Mouse (Mus musculus) layer of hippocampus, adult 18-20 months (tissue): Measurements from ENCODE around the gene Chmp2a. TPM values are rescaled to one million over a fixed set of nuclear protein-coding genes. Genes with fewer than 3 reads are reported as not detected.

Experiments used
- DNase-seq, 2 experiments: peaks; one replicate each; pipeline ENCODE4 v3.0.0; 2022; ENCODE audit warnings: low spot score in 2 of 2
- total RNA-seq, 2 experiments: library from RNA; stranded (reverse); gene quantifications; 2 replicates each; pipeline ENCODE4 v1.2.3; 2021

The Chmp2a gene
- total RNA-seq, 2 experiments from 2014 or later = 146 to 159 TPM

- no peak for DNase-seq
Measured at GRCm38 (mm10) chr7:13003380-13003779, 31.2 kb downstream of the Chmp2a start.

DNA sequence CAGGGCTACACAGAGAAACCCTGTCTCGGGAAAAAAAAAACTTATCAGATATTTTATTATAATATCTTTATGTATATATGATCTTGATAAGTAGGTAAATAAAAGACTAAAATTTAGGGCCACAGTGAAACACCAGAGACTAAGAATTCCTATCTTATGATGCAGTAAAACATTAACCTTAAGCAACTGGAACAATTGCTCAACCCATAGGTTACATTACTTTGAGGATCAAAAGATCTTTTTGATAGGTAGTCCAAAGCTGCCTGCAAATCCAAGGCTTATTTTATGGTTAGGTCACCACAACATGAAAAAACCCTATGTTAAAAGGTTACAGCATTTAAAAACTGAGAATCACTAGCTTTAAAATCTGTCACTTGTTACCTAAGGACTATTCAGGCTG is 33.0 kb downstream of the Chmp2a start:
- DNase-seq = no peak

DNA sequence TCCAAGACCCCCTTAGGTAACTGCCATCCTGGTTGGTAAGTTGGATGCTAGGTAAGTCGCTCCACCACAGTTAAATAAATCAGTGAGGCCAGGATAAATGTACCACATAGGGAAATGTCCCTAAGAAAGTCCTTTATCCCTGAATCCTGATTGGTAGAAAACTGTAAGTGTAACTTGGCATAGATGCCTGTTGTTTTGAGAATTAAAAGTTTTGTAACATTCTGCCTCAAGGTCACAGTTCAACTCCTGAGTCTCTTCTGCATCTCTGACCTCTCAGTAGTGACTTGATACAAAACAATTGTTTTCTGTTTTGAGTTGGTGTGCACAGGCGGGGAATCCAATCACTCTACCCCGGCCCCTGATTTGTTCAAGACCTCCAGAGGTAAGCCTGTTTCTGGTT is 35.8 kb downstream of the Chmp2a start, which contains the start of gene Trim28:
Gene Trim28, plus strand, starts transcription at position 264 of the 400 bp plus-strand sequence.
- no peak for DNase-seq

- DNase-seq = no peak
Measured at GRCm38 (mm10) chr7:12998053-12998452, 36.6 kb downstream of the Chmp2a start, which contains the start of gene Slc27a5. Gene Slc27a5 (minus strand): TSS chr7:12998192.

DNA sequence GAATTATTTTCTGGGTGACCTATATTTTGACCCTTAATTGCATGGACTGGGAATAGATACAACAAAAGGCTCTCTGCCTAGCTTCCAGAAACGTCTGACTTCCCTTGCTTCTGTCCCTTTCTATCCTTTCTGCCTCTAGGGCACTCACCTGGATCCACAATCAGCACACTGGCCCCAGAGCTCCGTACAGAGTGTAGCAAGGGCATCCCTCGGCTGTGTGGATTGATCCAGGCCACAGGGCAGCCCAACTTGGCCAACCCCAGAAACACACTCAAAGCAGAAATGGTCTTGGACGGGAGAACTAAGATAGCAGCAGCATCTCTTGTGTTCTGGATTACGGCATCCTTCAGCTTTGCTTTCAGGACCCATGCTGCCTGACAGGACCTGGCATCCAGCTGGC is 37.4 kb downstream of the Chmp2a start:
- DNase-seq = no peak

DNA sequence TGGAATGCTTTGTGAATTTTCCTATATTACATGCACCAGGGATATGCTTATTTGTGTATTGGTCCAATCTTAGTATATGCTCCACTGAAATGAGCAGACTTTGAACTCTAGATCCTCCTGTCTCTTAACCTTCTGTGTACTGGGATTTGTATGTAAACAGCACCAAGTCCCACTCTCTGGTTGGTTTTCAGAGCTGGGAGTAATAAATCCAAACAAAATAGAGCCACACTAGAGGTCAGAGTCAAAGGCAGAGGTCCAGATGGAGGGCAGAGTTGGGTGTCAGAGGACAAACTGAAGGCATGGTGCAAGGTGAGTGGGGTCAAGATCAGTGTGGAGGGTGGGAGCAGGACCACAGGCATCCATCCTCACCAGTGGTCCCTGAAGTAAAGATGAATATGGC is 38.7 kb downstream of the Chmp2a start:
- no peak for DNase-seq

DNA sequence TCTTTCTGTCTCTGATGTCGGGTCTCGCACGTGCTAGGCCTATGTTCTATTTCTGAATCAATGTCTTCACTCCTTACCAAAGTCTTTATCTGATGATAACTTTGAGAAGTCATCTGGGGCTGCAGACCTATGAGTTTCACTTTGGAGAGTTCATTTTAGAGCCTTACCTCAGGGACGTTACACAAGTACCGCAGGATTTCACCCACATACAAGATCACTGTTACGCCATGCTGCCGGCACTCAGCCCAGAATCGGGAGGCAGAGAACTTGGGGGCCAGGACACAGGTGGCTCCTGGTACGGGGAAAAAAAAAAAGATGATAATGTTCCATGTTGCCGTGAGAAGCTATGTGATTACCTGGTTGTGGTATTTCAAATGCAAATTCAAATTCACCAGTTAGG is 41.5 kb downstream of the Chmp2a start:
- DNase-seq = no peak

DNA sequence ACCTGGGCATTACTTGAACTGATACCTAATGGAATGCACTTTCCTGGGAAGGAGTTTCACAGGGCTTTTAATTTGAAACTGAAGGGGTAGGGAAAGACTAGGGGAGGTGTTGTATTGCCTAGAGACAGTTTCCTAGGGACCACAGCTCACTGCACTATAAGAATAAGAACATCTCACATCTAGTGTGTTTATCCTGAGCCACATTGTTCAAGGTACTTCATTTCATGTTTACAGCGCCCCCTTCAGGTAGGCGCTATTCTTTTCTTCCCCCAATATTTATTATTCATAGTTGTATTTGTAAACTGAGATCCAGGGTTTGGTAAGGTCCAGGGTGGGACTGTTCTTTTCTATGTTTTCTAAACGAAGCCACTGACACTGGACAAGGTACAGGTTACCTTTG is 42.4 kb downstream of the Chmp2a start:
- no peak for DNase-seq

- DNase-seq = no peak
Measured at GRCm38 (mm10) chr7:12987409-12988189, 47.0 kb downstream of the Chmp2a start.

DNA sequence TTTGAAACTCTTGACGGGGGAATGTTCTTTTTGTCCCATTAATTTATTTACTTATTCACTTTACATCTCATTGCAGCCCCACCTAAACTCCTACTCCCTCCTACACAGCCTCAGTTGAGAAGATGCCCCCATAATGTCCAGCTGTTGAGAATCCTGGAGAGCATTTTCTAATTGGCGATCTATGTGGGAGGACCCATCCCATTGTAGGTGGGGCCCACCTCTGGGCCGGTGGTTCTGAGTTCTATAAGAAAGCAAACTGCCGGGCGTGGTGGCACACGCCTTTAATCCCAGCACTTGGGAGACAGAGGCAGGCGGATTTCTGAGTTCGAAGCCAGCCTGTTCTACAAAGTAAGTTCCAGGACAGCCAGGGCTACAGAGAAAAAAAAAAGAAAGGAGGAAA is 47.7 kb downstream of the Chmp2a start:
- no peak for DNase-seq

DNA sequence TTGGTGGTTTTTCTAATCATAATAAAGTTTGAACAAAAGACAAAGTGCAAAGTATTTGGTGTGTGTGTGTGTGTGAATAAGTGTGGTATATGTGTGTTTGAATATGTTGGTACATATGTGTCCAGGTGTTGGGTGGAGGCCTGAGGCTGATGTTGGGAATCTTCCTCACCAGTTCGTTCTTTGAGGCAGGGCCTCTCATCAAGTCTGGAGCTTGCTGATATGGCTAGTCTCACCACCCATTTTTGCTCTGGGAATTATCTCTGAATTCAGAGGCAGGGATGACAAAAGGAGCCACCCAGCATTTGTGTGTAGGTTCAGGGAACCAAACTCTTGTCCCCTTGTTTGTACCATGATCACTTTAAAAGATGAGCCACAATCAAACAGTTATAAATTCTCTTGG is 48.9 kb downstream of the Chmp2a start:
- no peak for DNase-seq

Other genes with a start within 250 kb of the Chmp2a start
- 10 to 100 TPM; 24.2 to 26.5 TPM for gene Zscan18, start 231.2 kb downstream of the Chmp2a start, total RNA-seq
- gene Zfp329, start 215.9 kb downstream of the Chmp2a start, total RNA-seq = 10 to 100 TPM; 20.7 to 23.0 TPM
- gene Zfp110, start 200.0 kb downstream of the Chmp2a start, total RNA-seq = 10 to 100 TPM; 14.8 to 17.1 TPM
- 1 to 10 TPM; 7.1 to 7.3 TPM for gene Zfp128, start 153.6 kb downstream of the Chmp2a start, total RNA-seq
- gene Zscan22, start 137.0 kb downstream of the Chmp2a start, total RNA-seq = 10 to 100 TPM; 15.9 to 17.4 TPM
- gene Rps5, start 112.5 kb downstream of the Chmp2a start, total RNA-seq = 100 to 1,000 TPM; 427 to 466 TPM
- under 1 TPM; 0.71 to 0.97 TPM for gene Rnf225, start 107.4 kb downstream of the Chmp2a start, total RNA-seq
- gene Zfp324, start 69.0 kb downstream of the Chmp2a start, total RNA-seq = 10 to 100 TPM; 10.1 to 12.7 TPM
- gene Zfp446, start 57.0 kb downstream of the Chmp2a start, total RNA-seq = 1 to 10 TPM; 8.1 to 8.6 TPM
- under 1 TPM in 1 of 2 experiments, not detected in 1; 0.57 TPM for gene Slc27a5, start 36.6 kb downstream of the Chmp2a start, total RNA-seq
- gene Trim28, start 35.7 kb downstream of the Chmp2a start, total RNA-seq = 100 to 1,000 TPM; 216 to 246 TPM
- gene Zbtb45, start 24.8 kb downstream of the Chmp2a start, total RNA-seq = 10 to 100 TPM; 33.2 to 34.3 TPM
- 100 to 1,000 TPM; 196 to 202 TPM for gene Ube2m, start 3.5 kb upstream of the Chmp2a start, total RNA-seq
- 10 to 100 TPM; 11.9 to 13.1 TPM for gene Mzf1, start 20.0 kb upstream of the Chmp2a start, total RNA-seq
- not detected for gene Vmn1r85, start 60.4 kb upstream of the Chmp2a start, total RNA-seq
- gene Vmn1r86, start 85.1 kb upstream of the Chmp2a start, total RNA-seq = not detected
- not detected for gene Vmn1r87, start 105.3 kb upstream of the Chmp2a start, total RNA-seq
- under 1 TPM; 0.18 to 0.22 TPM for gene Vmn1r88, start 124.8 kb upstream of the Chmp2a start, total RNA-seq
- not detected for gene Vmn1r89, start 178.2 kb upstream of the Chmp2a start, total RNA-seq
- 1 to 10 TPM; 6.0 to 7.4 TPM for gene Lig1, start 242.5 kb upstream of the Chmp2a start, total RNA-seq
- gene Zswim9, start 243.9 kb upstream of the Chmp2a start, total RNA-seq = 10 to 100 TPM; 15.4 to 16.7 TPM